Mouse (Mus musculus): ENCODE results near the gene Ptgfr.

DNA sequence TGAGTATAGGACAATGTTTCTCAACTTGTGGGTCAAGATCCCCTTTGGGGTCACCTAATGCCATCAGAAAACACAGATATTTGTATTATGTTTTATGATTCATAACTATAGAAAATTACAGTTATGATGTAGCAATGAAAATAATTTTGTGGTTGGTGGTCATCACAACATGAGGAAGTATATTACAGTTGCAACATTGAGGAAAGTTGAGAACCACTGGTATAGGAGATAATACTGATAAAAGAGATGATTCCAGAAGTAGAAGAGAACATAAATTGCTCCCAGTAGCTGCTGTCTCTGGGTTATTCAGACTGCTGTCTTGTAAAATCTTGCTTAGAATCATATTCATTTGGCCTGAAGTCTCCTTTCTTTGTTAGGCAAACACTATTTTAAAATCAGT, 31.5 kb upstream of the Ptgfr start:
- no peak for TF ChIP-seq CEBPB (IDR thresholded peaks at IDR 0.05; ENCODE audit: insufficient read depth, poor library complexity, severe bottlenecking)
- TF ChIP-seq POLR2A (IDR thresholded peaks at IDR 0.05; ENCODE audit: insufficient read length, low read depth) = no peak
- TF ChIP-seq POLR2AphosphoS2 (IDR thresholded peaks at IDR 0.05; ENCODE audit: insufficient read length, low read depth) = no peak
